Mouse (Mus musculus) MEL (cell line): ENCODE measurements around the gene M6pr. TPM values are rescaled to one million over a fixed set of nuclear protein-coding genes. Genes with fewer than 3 reads are reported as not detected.

Source experiments
- DNase-seq: peaks from one replicate; pipeline ENCODE4 v3.0.0; 2011; ENCODE audit warnings: low read depth, low spot score
- H3K27ac ChIP-seq: 2 replicates; pipeline ENCODE4 v1.5.1; 2012; ENCODE audit warnings: low read depth, mild to moderate bottlenecking, control low read depth, low read length, moderate library complexity; ENCODE audit not compliant: control insufficient read depth
- H3K27me3 ChIP-seq, 2 experiments: fragments of 150-350 bp in 1 of 2; sonication (generic) in 1 of 2; 2 replicates each; pipeline ENCODE4 v1.6.1; 2012; ENCODE audit warnings: low read length in 2 of 2, mild to moderate bottlenecking in 2 of 2, improper control_type of control experiment in 1 of 2, moderate library complexity in 1 of 2; ENCODE audit not compliant: insufficient read depth in 2 of 2, control insufficient read depth in 1 of 2
- H3K36me3 ChIP-seq, 2 experiments: 2 replicates each; pipeline ENCODE4 v1.6.1; 2012 to 2014; ENCODE audit warnings: low read length in 2 of 2, improper control_type of control experiment in 1 of 2, inconsistent platforms in 1 of 2, mild to moderate bottlenecking in 1 of 2; ENCODE audit not compliant: insufficient read depth in 2 of 2, control insufficient read depth in 1 of 2
- H3K4me1 ChIP-seq, 2 experiments: fragments of 150-350 bp in 1 of 2; sonication (generic) in 1 of 2; 2 replicates each; pipeline ENCODE4 v1.6.1; 2012; ENCODE audit warnings: low read length in 2 of 2, improper control_type of control experiment in 1 of 2, mild to moderate bottlenecking in 1 of 2; ENCODE audit not compliant: insufficient read depth in 2 of 2, control insufficient read depth in 1 of 2
- H3K4me3 ChIP-seq, 2 experiments: fragments of 150-350 bp in 1 of 2; sonication (generic) in 1 of 2; 2 replicates each; pipeline ENCODE4 v1.5.1; 2012; ENCODE audit warnings: low read depth in 2 of 2, low read length in 2 of 2, mild to moderate bottlenecking in 2 of 2, moderate library complexity in 2 of 2, control low read depth in 1 of 2, improper control_type of control experiment in 1 of 2; ENCODE audit not compliant: control insufficient read depth in 1 of 2, insufficient read depth in 1 of 2
- H3K79me2 ChIP-seq: 2 replicates; pipeline ENCODE4 v1.6.1; 2012; ENCODE audit warnings: mild to moderate bottlenecking, low read length, moderate library complexity; ENCODE audit not compliant: control insufficient read depth, poor library complexity, insufficient read depth
- H3K9ac ChIP-seq: 2 replicates; pipeline ENCODE4 v1.6.1; 2012; ENCODE audit warnings: low read depth, mild to moderate bottlenecking, control low read depth, low read length, moderate library complexity; ENCODE audit not compliant: control insufficient read depth, poor library complexity, severe bottlenecking
- H3K9me3 ChIP-seq: fragments of 150-350 bp; sonication (generic); replicated peaks from 2 replicates; pipeline ENCODE4 v1.6.1; 2012; ENCODE audit warnings: mild to moderate bottlenecking, low read length, improper control_type of control experiment, moderate library complexity; ENCODE audit not compliant: insufficient read depth
- BHLHE40 ChIP-seq: IDR thresholded peaks from 2 replicates; pipeline ENCODE4 v1.6.1; 2012; ENCODE audit warnings: low read depth, mild to moderate bottlenecking, inconsistent platforms, low read length, improper control_type of control experiment, borderline replicate concordance
- CHD1 ChIP-seq: IDR thresholded peaks from 2 replicates; pipeline ENCODE4 v1.6.1; 2012; ENCODE audit warnings: low read depth, mild to moderate bottlenecking, inconsistent platforms, low read length, improper control_type of control experiment
- CTCF ChIP-seq, 3 experiments: IDR thresholded peaks in 2 of 3; conservative IDR thresholded peaks in 1 of 3; 2 replicates each; pipeline ENCODE4 v1.5.1; 2011 to 2012; ENCODE audit warnings: low read length in 3 of 3, low read depth in 2 of 3, mild to moderate bottlenecking in 2 of 3, improper control_type of control experiment in 1 of 3, inconsistent platforms in 1 of 3, mixed read lengths in 1 of 3, moderate library complexity in 1 of 3; ENCODE audit not compliant: control insufficient read depth in 1 of 3, insufficient read depth in 1 of 3, poor library complexity in 1 of 3, severe bottlenecking in 1 of 3
- E2F4 ChIP-seq: IDR thresholded peaks from 2 replicates; pipeline ENCODE4 v1.6.1; 2011; ENCODE audit warnings: low read depth, low read length, improper control_type of control experiment, borderline replicate concordance
- EP300 ChIP-seq, 2 experiments: IDR thresholded peaks; 2 replicates each; pipeline ENCODE4 v1.6.1; 2011; ENCODE audit warnings: improper control_type of control experiment in 2 of 2, low read length in 2 of 2, low read depth in 1 of 2, mild to moderate bottlenecking in 1 of 2
- ETS1 ChIP-seq: IDR thresholded peaks from 2 replicates; pipeline ENCODE4 v1.6.1; 2012; ENCODE audit warnings: low read depth, mild to moderate bottlenecking, inconsistent platforms, low read length, improper control_type of control experiment, moderate library complexity
- GABPA ChIP-seq: IDR thresholded peaks from 2 replicates; pipeline ENCODE4 v1.6.1; 2012; ENCODE audit warnings: low read depth, mild to moderate bottlenecking, inconsistent platforms, low read length, improper control_type of control experiment, moderate library complexity
- GATA1 ChIP-seq: IDR thresholded peaks from 2 replicates; pipeline ENCODE4 v1.6.1; 2011; ENCODE audit warnings: low read depth, low read length, improper control_type of control experiment
- JUND ChIP-seq: IDR thresholded peaks from 2 replicates; pipeline ENCODE4 v1.6.1; 2011; ENCODE audit warnings: low read depth, mild to moderate bottlenecking, improper control_type of control experiment, low read length
- KAT2A ChIP-seq: conservative IDR thresholded peaks from 2 replicates; pipeline ENCODE4 v1.6.1; 2012; ENCODE audit warnings: low read depth, low read length, improper control_type of control experiment, inconsistent platforms
- MAFK ChIP-seq: IDR thresholded peaks from 2 replicates; pipeline ENCODE4 v1.6.1; 2011; ENCODE audit warnings: low read depth, mild to moderate bottlenecking, low read length, improper control_type of control experiment, borderline replicate concordance
- MAX ChIP-seq: IDR thresholded peaks from 2 replicates; pipeline ENCODE4 v1.6.1; 2011; ENCODE audit warnings: low read length, improper control_type of control experiment
- MAZ ChIP-seq: IDR thresholded peaks from 2 replicates; pipeline ENCODE4 v1.6.1; 2012; ENCODE audit warnings: low read depth, mild to moderate bottlenecking, inconsistent platforms, low read length, improper control_type of control experiment
- MYC ChIP-seq: IDR thresholded peaks from 2 replicates; pipeline ENCODE4 v1.6.1; 2011; ENCODE audit warnings: low read depth, mild to moderate bottlenecking, low read length, improper control_type of control experiment, moderate library complexity
- NELFE ChIP-seq: IDR thresholded peaks from 2 replicates; pipeline ENCODE4 v1.6.1; 2011; ENCODE audit warnings: low read depth, low read length, improper control_type of control experiment
- POLR2A ChIP-seq, 2 experiments: IDR thresholded peaks; 2 replicates each; pipeline ENCODE4 v1.6.1; 2011 to 2012; ENCODE audit warnings: low read length in 2 of 2, mild to moderate bottlenecking in 2 of 2, control low read depth in 1 of 2, improper control_type of control experiment in 1 of 2, low read depth in 1 of 2, moderate library complexity in 1 of 2; ENCODE audit not compliant: control insufficient read depth in 1 of 2, insufficient read depth in 1 of 2, poor library complexity in 1 of 2
- POLR2AphosphoS2 ChIP-seq: IDR thresholded peaks from 2 replicates; pipeline ENCODE4 v1.6.1; 2011; ENCODE audit warnings: low read length, improper control_type of control experiment
- POLR2AphosphoS5 ChIP-seq: IDR thresholded peaks from 2 replicates; pipeline ENCODE4 v1.6.1; 2012; ENCODE audit warnings: low read depth, borderline replicate concordance, mild to moderate bottlenecking, inconsistent platforms, low read length, moderate library complexity, mixed read lengths
- RCOR1 ChIP-seq: IDR thresholded peaks from 2 replicates; pipeline ENCODE4 v1.6.1; 2012; ENCODE audit warnings: low read depth, mild to moderate bottlenecking, inconsistent platforms, low read length, improper control_type of control experiment
- SIN3A ChIP-seq: IDR thresholded peaks from 2 replicates; pipeline ENCODE4 v1.6.1; 2012; ENCODE audit warnings: low read length, improper control_type of control experiment, inconsistent platforms
- SMC3 ChIP-seq: IDR thresholded peaks from 2 replicates; pipeline ENCODE4 v1.6.1; 2011; ENCODE audit warnings: low read depth, low read length, improper control_type of control experiment
- TAL1 ChIP-seq: IDR thresholded peaks from 2 replicates; pipeline ENCODE4 v1.6.1; 2012; ENCODE audit warnings: mild to moderate bottlenecking, inconsistent platforms, low read length, moderate library complexity, mixed read lengths
- UBTF ChIP-seq: IDR thresholded peaks from 2 replicates; pipeline ENCODE4 v1.6.1; 2012; ENCODE audit warnings: low read depth, mild to moderate bottlenecking, inconsistent platforms, low read length, improper control_type of control experiment, moderate library complexity, borderline replicate concordance; ENCODE audit not compliant: insufficient read depth
- USF1 ChIP-seq: IDR thresholded peaks from 2 replicates; pipeline ENCODE4 v1.6.1; 2014; ENCODE audit warnings: low read depth, mild to moderate bottlenecking, inconsistent platforms, low read length, improper control_type of control experiment, moderate library complexity
- USF2 ChIP-seq, 2 experiments: IDR thresholded peaks; 2 replicates each; pipeline ENCODE4 v1.6.1; 2011 to 2012; ENCODE audit warnings: improper control_type of control experiment in 2 of 2, low read length in 2 of 2, borderline replicate concordance in 1 of 2, inconsistent platforms in 1 of 2, low read depth in 1 of 2, mild to moderate bottlenecking in 1 of 2; ENCODE audit not compliant: insufficient read depth in 1 of 2
- polyA plus RNA-seq, 2 experiments: library from polyadenylated mRNA; stranded (reverse) in 1 of 2; unstranded in 1 of 2; fragments of >175 nt in 1 of 2; fragments of >200 nt in 1 of 2; gene quantifications; 2 replicates each; pipeline versions ENCODE4 v1.2.1 to v1.2.4; 2012; ENCODE audit warnings: low replicate concordance in 2 of 2, low read depth in 1 of 2; ENCODE audit not compliant: insufficient read length in 2 of 2, insufficient read depth in 1 of 2, missing spikeins in 1 of 2
- total RNA-seq: library from RNA; depleted of rRNA; stranded (reverse); fragments of 300-350 nt; gene quantifications from 2 replicates; pipeline ENCODE4 v1.2.3, GENCODE M21; 2012

M6pr gene
- total and polyA plus RNA-seq, 3 experiments = 183 to 186 TPM; not detected in 1

DNA sequence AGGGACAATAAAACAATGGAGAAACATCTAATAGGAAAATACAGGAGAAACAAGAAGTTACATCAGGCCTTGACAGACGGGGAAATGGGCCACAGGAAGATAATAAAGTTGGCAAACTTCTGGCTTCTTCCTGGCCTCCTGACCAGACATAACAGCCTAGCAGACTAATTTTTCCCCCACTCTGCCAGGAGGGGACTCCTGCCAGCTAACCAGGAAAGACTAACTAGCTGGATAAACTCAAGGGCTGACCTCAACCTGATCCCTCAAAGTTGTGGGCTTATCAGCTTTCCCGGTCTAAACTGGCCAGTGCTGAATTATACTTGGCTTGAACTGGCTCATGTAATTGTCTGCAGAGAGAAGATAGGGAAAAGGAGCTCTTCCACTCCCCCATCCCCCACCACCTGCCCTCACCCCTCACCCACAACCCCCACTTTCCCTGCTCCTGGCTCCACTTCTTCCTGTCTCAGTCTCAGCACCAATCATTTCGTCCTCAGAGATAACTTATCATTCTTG lies 8.8 kb upstream of the M6pr start (continued):
- TF ChIP-seq POLR2AphosphoS2 (no peak), E2F4 (no peak), KAT2A (no peak), CTCF (IDR thresholded peaks at IDR 0.05 in 2 of 3, conservative IDR thresholded peaks at IDR 0.05 in 1 of 3; ENCODE audit: control insufficient read depth in 1 of 3, insufficient read depth in 1 of 3, low read depth in 2 of 3, low read length in 3 of 3, poor library complexity in 1 of 3, severe bottlenecking in 1 of 3) (no peak), RCOR1 (0 out of 2 replicates have a peak, but pooled peaks have one; percentile 21), MAFK (no peak)
- TF ChIP-seq, all 39 proteins: peak for 12

DNA sequence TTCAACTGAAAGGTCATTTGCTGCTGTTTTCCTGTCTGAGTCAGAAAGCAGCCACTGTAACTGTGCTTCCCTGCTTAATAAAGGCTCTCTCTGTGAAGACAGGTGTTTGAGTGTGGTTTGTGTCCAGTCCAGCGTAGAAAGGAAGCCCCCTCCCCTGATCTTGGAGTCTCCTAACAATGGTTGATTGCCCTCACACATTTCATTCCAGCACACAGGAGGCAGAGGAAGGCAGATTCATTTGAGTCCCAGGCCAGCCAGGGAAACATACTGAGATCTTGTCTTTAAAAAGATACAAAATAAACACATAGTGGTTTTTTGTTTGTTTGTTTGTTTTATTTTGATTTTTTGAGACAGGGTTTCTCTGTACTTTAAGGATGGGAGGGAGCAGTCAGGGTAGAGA lies 6.4 kb upstream of the M6pr start:
- no peak overlapping the region for H3K9ac ChIP-seq
- no peaks in the 10 kb centered on the region for H3K79me2 ChIP-seq
- no peaks in the 10 kb centered on the region for H3K9me3 ChIP-seq
- no peak overlapping the region for H3K4me3 ChIP-seq
- DNase-seq = no peak
- peaks cover 0 to 8% of the 10 kb centered on the region in 2 experiments; a peak in 2 of 4 replicates for H3K36me3 ChIP-seq
- peaks cover 2 to 13% of the 10 kb centered on the region in 2 experiments; a peak in 3 of 4 replicates for H3K4me1 ChIP-seq
- no peak overlapping the region for H3K27ac ChIP-seq
- TF ChIP-seq GABPA (no peak), GATA1 (no peak), ETS1 (no peak), JUND (no peak), UBTF (no peak), POLR2AphosphoS2 (no peak), TAL1 (no peak), POLR2A (IDR thresholded peaks at IDR 0.05; ENCODE audit: control insufficient read depth in 1 of 2, insufficient read depth in 1 of 2, low read depth in 1 of 2, low read length in 2 of 2, poor library complexity in 1 of 2) (no peak), SMC3 (no peak), EP300 (IDR thresholded peaks at IDR 0.05; ENCODE audit: low read depth in 1 of 2, low read length in 2 of 2) (no peak), USF1 (no peak)
- TF ChIP-seq, all 39 proteins: peak for 0
- no peaks in the 10 kb centered on the region for H3K27me3 ChIP-seq

DNA sequence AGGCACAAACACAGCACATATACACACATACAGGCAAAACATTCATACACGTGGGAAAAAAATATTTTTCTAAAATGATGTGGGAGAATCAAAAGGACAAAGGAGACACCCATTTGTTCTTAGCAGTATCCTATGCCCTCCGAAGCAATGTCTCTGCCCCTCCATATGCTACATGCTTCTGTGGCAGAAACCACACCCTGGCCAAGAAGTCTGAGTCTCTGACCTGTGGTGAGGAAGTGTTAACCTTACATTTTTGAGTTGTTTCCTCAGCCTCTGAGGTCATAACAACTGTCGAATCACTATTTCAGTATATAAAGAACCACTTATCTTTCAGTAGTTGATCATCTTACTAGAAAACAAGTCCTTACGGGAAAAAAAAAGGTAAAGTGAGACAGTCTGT lies 5.9 kb upstream of the M6pr start:
- H3K27ac ChIP-seq = no peak overlapping the region
- no peak for TF ChIP-seq POLR2AphosphoS5
- TF ChIP-seq NELFE = no peak
- no peak for TF ChIP-seq BHLHE40
- TF ChIP-seq MAFK = no peak
- TF ChIP-seq RCOR1 = no peak
- TF ChIP-seq KAT2A = no peak
- no peak for TF ChIP-seq GABPA
- TF ChIP-seq UBTF = no peak
- no peak for TF ChIP-seq ETS1
- no peak for TF ChIP-seq MAZ
- TF ChIP-seq USF2 (IDR thresholded peaks at IDR 0.05; ENCODE audit: borderline replicate concordance in 1 of 2, insufficient read depth in 1 of 2, low read depth in 1 of 2, low read length in 2 of 2) = no peak
- no peak for TF ChIP-seq USF1
- TF ChIP-seq SIN3A = no peak
- no peak for TF ChIP-seq MAX
- TF ChIP-seq CHD1 = no peak
- no peak for TF ChIP-seq MYC
- H3K4me1 ChIP-seq = peaks cover 2 to 13% of the 10 kb centered on the region in 2 experiments; a peak in 3 of 4 replicates
- no peak overlapping the region for H3K4me3 ChIP-seq
- no peak for DNase-seq
- H3K9me3 ChIP-seq = no peaks in the 10 kb centered on the region
- H3K36me3 ChIP-seq = peaks cover 0 to 8% of the 10 kb centered on the region in 2 experiments; a peak in 2 of 4 replicates
- no peaks in the 10 kb centered on the region for H3K27me3 ChIP-seq
- H3K79me2 ChIP-seq = no peaks in the 10 kb centered on the region
- H3K9ac ChIP-seq = no peak overlapping the region
